Mouse (Mus musculus): ENCODE measurements at regions not wholly inside any gene's neighbourhood (a gene's known extent, or its start where the extent isn't known, plus 50 kb on each side); places are given as distances from the start of the nearest gene placed in this dataset.
"Not testable (repeated sequence)": the region's sequence is repeated elsewhere in the genome, so short reads cannot be mapped to it uniquely, and the experiment has no call there.

DNA sequence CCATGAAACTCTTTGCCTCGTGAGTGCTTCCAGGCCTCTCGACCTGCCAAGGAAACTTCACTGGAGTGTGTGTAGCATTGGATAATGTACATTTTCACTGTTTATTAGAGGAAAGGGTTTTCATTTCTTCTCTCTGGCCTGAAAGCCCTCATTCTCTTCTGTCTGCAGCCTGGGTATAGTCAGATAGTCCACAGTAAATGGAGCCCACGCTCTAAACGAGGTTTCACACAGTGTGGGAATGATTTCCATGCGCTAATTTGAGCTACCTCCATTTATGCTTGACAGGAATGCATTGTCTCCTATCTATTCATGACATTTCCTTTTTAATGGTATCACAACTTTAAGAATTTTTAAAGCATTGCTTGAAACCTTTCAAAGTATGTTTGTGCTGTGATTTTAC lies 180.8 kb upstream of the Pfkp start:
- DNase-seq (ENCODE audit: low spot score), result no peak
- no peaks in the 10 kb centered on the region for H3K9me3 ChIP-seq (ENCODE audit: control insufficient read depth, low read length)
- H3K4me3 ChIP-seq (ENCODE audit: low read depth, low read length), result no peak overlapping the region
- no peak overlapping the region for H3K9ac ChIP-seq (ENCODE audit: low read length)
- 57% methylated on average over 5 of the region's 5 CpGs for WGBS
- no peak for ATAC-seq (replicated peaks; ENCODE audit: low FRiP score)
- no peaks in the 10 kb centered on the region for H3K4me1 ChIP-seq (replicated peaks; ENCODE audit: control insufficient read depth, insufficient read depth, low read length)
- no peaks in the 10 kb centered on the region for H3K27me3 ChIP-seq (ENCODE audit: control insufficient read depth, insufficient read depth, low read length)
- no peak overlapping the region for H3K27ac ChIP-seq (ENCODE audit: low read depth, low read length)
- H3K36me3 ChIP-seq (ENCODE audit: control insufficient read depth, insufficient read depth, low read length), result no peaks in the 10 kb centered on the region
- no peak overlapping the region for H3K4me2 ChIP-seq (ENCODE audit: low read depth, low read length, severe bottlenecking)

- H3K36me3 ChIP-seq (ENCODE audit: control insufficient read depth, insufficient read depth, low read length); ATAC-seq (replicated peaks; ENCODE audit: low FRiP score); H3K4me1 ChIP-seq (replicated peaks; ENCODE audit: control insufficient read depth, insufficient read depth, low read length); H3K9me3 ChIP-seq (ENCODE audit: control insufficient read depth, low read length); DNase-seq (ENCODE audit: low spot score); H3K27me3 ChIP-seq (ENCODE audit: control insufficient read depth, insufficient read depth, low read length); H3K9ac ChIP-seq (ENCODE audit: low read length); H3K4me2 ChIP-seq (ENCODE audit: low read depth, low read length, severe bottlenecking); H3K27ac ChIP-seq (ENCODE audit: low read depth, low read length); H3K4me3 ChIP-seq (ENCODE audit: low read depth, low read length): not testable (repeated sequence)
- 70% methylated on average over 8 of the region's 8 CpGs for WGBS
Measured at GRCm38 (mm10) chr13:6828601-6829330, 180.2 kb upstream of the Pfkp start.

DNA sequence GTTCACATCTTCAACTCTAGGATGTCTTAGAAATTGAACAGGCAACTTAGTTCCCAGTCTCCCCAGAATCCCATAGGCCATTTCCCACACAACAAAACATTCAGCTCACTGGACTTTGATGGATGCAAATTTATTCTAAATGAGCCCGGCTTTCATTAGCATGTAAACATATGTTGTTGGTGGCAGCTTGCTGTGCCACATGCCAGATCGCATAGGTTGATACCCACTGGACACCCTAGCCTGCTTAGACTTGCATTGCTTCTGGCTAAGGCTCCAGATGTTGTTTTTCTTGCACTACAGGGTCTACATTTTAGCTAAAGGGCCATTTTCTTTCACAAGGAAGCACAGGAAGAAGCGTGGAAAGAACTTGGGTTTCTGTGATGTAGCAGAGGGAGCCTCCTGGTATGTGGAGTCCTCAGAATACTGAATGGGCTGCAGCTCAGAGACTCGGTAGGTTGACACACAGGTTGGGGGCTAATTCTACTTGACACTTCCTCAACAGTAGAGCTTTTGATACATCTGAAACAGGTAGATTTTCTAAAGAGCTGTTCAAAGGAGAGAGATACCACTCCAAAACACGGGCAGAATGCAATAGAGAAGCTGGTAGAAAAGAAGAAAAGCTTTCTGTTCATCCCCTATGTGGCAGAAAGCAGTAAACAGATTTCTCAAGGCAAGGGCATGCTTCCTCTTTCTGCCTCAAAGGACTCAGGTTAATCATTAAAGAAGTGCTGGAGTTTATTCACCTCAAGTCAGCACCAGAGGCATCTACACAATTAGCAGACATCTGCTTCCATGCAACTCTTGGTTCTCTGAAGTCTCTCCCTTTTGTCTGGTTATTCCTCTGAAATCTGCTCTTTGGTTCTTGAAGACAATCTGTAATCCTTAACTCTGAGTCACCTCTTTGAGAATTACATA lies 153.9 kb upstream of the Pfkp start:
- no peak overlapping the region for H3K9ac ChIP-seq (ENCODE audit: low read length)
- no peak overlapping the region for H3K4me3 ChIP-seq (ENCODE audit: low read depth, low read length)
- H3K27me3 ChIP-seq (ENCODE audit: control insufficient read depth, insufficient read depth, low read length), result no peaks in the 10 kb centered on the region
- H3K4me1 ChIP-seq (replicated peaks; ENCODE audit: control insufficient read depth, insufficient read depth, low read length), result no peaks in the 10 kb centered on the region
- no peak overlapping the region for H3K27ac ChIP-seq (ENCODE audit: low read depth, low read length)
- H3K9me3 ChIP-seq (ENCODE audit: control insufficient read depth, low read length), result no peaks in the 10 kb centered on the region
- H3K36me3 ChIP-seq (ENCODE audit: control insufficient read depth, insufficient read depth, low read length), result no peaks in the 10 kb centered on the region
- 79% methylated on average over 5 of the region's 5 CpGs for WGBS
- H3K4me2 ChIP-seq (ENCODE audit: low read depth, low read length, severe bottlenecking), result no peak overlapping the region
- DNase-seq (ENCODE audit: low spot score) (no peak), ATAC-seq (replicated peaks; ENCODE audit: low FRiP score) (no peak)

- no peak overlapping the region for H3K4me2 ChIP-seq (ENCODE audit: low read depth, low read length, severe bottlenecking)
- H3K27me3 ChIP-seq (ENCODE audit: control insufficient read depth, insufficient read depth, low read length), result no peaks in the 10 kb centered on the region
- H3K4me1 ChIP-seq (replicated peaks; ENCODE audit: control insufficient read depth, insufficient read depth, low read length), result no peaks in the 10 kb centered on the region
- no peak overlapping the region for H3K4me3 ChIP-seq (ENCODE audit: low read depth, low read length)
- no peaks in the 10 kb centered on the region for H3K36me3 ChIP-seq (ENCODE audit: control insufficient read depth, insufficient read depth, low read length)
- no peak overlapping the region for H3K27ac ChIP-seq (ENCODE audit: low read depth, low read length)
- no peaks in the 10 kb centered on the region for H3K9me3 ChIP-seq (ENCODE audit: control insufficient read depth, low read length)
- no peak for DNase-seq (ENCODE audit: low spot score)
- WGBS, result 77% methylated on average over 6 of the region's 6 CpGs
- no peak overlapping the region for H3K9ac ChIP-seq (ENCODE audit: low read length)
- no peak for ATAC-seq (replicated peaks; ENCODE audit: low FRiP score)
Measured at GRCm38 (mm10) chr13:6767936-6768588, 119.5 kb upstream of the Pfkp start.

GRCm38 (mm10) chr13:6757151-6757550 lies 108.6 kb upstream of the Pfkp start:
- Histone ChIP-seq H3K27me3 (ENCODE audit: control insufficient read depth, insufficient read depth, low read length) (no peaks in the 10 kb centered on the region), H3K9me3 (ENCODE audit: control insufficient read depth, low read length) (no peaks in the 10 kb centered on the region), H3K4me1 (replicated peaks; ENCODE audit: control insufficient read depth, insufficient read depth, low read length) (no peaks in the 10 kb centered on the region), H3K9ac (ENCODE audit: low read length) (no peak overlapping the region), H3K4me3 (ENCODE audit: low read depth, low read length) (no peak overlapping the region), H3K36me3 (ENCODE audit: control insufficient read depth, insufficient read depth, low read length) (no peaks in the 10 kb centered on the region), H3K27ac (ENCODE audit: low read depth, low read length) (no peak overlapping the region), H3K4me2 (ENCODE audit: low read depth, low read length, severe bottlenecking) (no peak overlapping the region)
- ATAC-seq (replicated peaks; ENCODE audit: low FRiP score) (no peak), DNase-seq (ENCODE audit: low spot score) (no peak)
- WGBS, result 83% methylated on average over 1 of the region's 1 CpGs

DNA sequence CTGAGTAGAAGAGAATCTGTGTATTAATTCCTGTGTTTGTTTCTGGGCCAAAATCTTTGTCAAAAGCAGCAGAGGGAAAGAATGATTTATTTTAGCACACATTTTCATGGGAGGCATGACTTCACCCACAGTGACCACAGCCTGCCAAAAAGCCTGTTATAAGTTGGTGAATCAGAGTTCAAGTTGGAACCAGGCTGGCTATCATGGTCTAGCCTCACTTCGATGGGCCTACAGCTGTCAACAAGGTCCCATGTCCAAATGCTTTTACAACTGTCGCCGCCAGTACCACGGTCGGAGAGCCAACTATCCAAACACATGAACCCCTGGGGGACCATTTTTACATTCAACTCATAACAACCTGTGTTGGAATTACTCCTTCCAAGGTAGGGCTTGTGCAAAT lies 103.0 kb upstream of the Pfkp start:
- H3K27me3 ChIP-seq (ENCODE audit: control insufficient read depth, insufficient read depth, low read length), result no peaks in the 10 kb centered on the region
- DNase-seq (ENCODE audit: low spot score) (no peak), ATAC-seq (replicated peaks; ENCODE audit: low FRiP score) (no peak)
- WGBS, result 95% methylated on average over 5 of the region's 5 CpGs
- H3K9ac ChIP-seq (ENCODE audit: low read length), result no peak overlapping the region
- H3K27ac ChIP-seq (ENCODE audit: low read depth, low read length), result no peak overlapping the region
- no peaks in the 10 kb centered on the region for H3K36me3 ChIP-seq (ENCODE audit: control insufficient read depth, insufficient read depth, low read length)
- no peak overlapping the region for H3K4me3 ChIP-seq (ENCODE audit: low read depth, low read length)
- H3K4me1 ChIP-seq (replicated peaks; ENCODE audit: control insufficient read depth, insufficient read depth, low read length), result no peaks in the 10 kb centered on the region
- H3K4me2 ChIP-seq (ENCODE audit: low read depth, low read length, severe bottlenecking), result no peak overlapping the region
- no peaks in the 10 kb centered on the region for H3K9me3 ChIP-seq (ENCODE audit: control insufficient read depth, low read length)

DNA sequence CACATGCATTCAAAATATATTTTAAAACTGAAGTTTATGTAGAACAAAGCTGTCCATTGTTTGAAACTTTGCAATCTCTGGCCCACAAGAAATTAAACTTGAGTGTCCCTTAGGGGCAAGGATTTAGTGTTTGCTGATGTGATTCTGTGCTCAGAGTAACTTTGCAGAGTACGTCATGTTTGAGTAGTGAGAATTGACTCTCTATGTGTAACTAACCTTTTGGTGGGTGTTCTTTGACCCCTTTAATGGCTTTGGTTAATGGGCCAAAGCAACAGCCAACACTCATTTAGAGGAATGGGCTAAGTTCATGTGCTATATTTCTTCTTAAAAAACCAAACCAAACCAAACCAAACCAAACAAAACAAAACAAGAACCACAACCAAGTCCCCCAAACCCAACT lies 102.6 kb upstream of the Pfkp start:
- Histone ChIP-seq H3K4me2 (ENCODE audit: low read depth, low read length, severe bottlenecking) (no peak overlapping the region), H3K36me3 (ENCODE audit: control insufficient read depth, insufficient read depth, low read length) (no peaks in the 10 kb centered on the region), H3K27me3 (ENCODE audit: control insufficient read depth, insufficient read depth, low read length) (no peaks in the 10 kb centered on the region), H3K4me1 (replicated peaks; ENCODE audit: control insufficient read depth, insufficient read depth, low read length) (no peaks in the 10 kb centered on the region), H3K9ac (ENCODE audit: low read length) (no peak overlapping the region), H3K9me3 (ENCODE audit: control insufficient read depth, low read length) (no peaks in the 10 kb centered on the region), H3K27ac (ENCODE audit: low read depth, low read length) (no peak overlapping the region), H3K4me3 (ENCODE audit: low read depth, low read length) (no peak overlapping the region)
- WGBS, result 79% methylated on average over 1 of the region's 1 CpGs
- DNase-seq (ENCODE audit: low spot score) (no peak), ATAC-seq (replicated peaks; ENCODE audit: low FRiP score) (no peak)

DNA sequence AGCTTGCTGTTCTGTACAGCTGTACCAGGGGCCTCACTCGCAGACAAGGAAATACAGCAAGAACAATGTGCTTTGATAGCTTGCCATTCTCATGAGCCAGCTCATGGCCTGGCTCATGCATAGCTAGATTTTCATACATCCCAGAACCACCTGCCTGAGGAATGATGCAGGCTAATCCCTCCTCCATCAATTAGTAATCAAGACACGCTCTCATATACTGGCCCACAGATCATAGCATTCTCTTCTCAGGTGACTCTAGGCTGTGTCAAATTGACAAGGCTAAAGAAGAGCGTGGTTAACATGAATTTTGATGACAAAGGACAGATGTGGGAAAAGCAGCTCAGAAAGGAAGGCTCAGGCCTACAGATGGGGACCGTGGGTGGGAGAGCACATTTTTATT lies 93.3 kb upstream of the Pfkp start:
- 78% methylated on average over 4 of the region's 4 CpGs for WGBS
- DNase-seq (ENCODE audit: low spot score) (no peak), ATAC-seq (replicated peaks; ENCODE audit: low FRiP score) (no peak)
- no peaks in the 10 kb centered on the region for H3K27me3 ChIP-seq (ENCODE audit: control insufficient read depth, insufficient read depth, low read length)
- no peak overlapping the region for H3K9ac ChIP-seq (ENCODE audit: low read length)
- H3K36me3 ChIP-seq (ENCODE audit: control insufficient read depth, insufficient read depth, low read length), result no peaks in the 10 kb centered on the region
- no peak overlapping the region for H3K4me3 ChIP-seq (ENCODE audit: low read depth, low read length)
- no peak overlapping the region for H3K27ac ChIP-seq (ENCODE audit: low read depth, low read length)
- no peak overlapping the region for H3K4me2 ChIP-seq (ENCODE audit: low read depth, low read length, severe bottlenecking)
- H3K9me3 ChIP-seq (ENCODE audit: control insufficient read depth, low read length), result no peaks in the 10 kb centered on the region
- no peaks in the 10 kb centered on the region for H3K4me1 ChIP-seq (replicated peaks; ENCODE audit: control insufficient read depth, insufficient read depth, low read length)
